Mouse (Mus musculus): ENCODE measurements around the gene Muc15. TPM values are rescaled to one million over a fixed set of nuclear protein-coding genes. Genes with fewer than 3 reads are reported as not detected.

Muc15 gene
- not detected in 2 replicates for polyA plus RNA-seq (2016; fragmentation: Nextera tagmentation; extraction: Ambion mirVana)

- Histone ChIP-seq H3K4me2 (replicated peaks) (no peak within 1 kb of the TSS), H3K4me1 (no peaks in the 10 kb centered on the region), H3K27ac (replicated peaks) (no peak within 1 kb of the TSS), H3K9ac (replicated peaks) (no peak within 1 kb of the TSS), H3K4me3 (no peak within 1 kb of the TSS), H3K9me3 (no peaks in the 10 kb centered on the region), H3K27me3 (no peaks in the 10 kb centered on the region), H3K36me3 (no peaks in the 10 kb centered on the region)
- ATAC-seq (ENCODE audit: low FRiP score, low read depth) = no peak
- 60% methylated on average over 3 of the region's 3 CpGs for WGBS
Observed at GRCm38 (mm10) chr2:110721290-110721753, at the start of gene Muc15. Gene Muc15, plus strand, starts transcription at chr2:110721340.

- H3K27me3 ChIP-seq = no peaks in the 10 kb centered on the region
- H3K4me3 ChIP-seq = no peak overlapping the region
- ATAC-seq (ENCODE audit: low FRiP score, low read depth) = no peak
- no peak overlapping the region for H3K27ac ChIP-seq (replicated peaks)
- 87% methylated on average over 3 of the region's 3 CpGs for WGBS
- no peak overlapping the region for H3K9ac ChIP-seq (replicated peaks)
- H3K9me3 ChIP-seq = no peaks in the 10 kb centered on the region
- H3K4me1 ChIP-seq = no peaks in the 10 kb centered on the region
- no peak overlapping the region for H3K4me2 ChIP-seq (replicated peaks)
- no peaks in the 10 kb centered on the region for H3K36me3 ChIP-seq
Observed at GRCm38 (mm10) chr2:110709436-110709835, 11.7 kb upstream of the Muc15 start.

GRCm38 (mm10) chr2:110710055-110710720 is 11.0 kb upstream of the Muc15 start:
- Histone ChIP-seq H3K9me3 (no peaks in the 10 kb centered on the region), H3K27ac (replicated peaks) (no peak overlapping the region), H3K27me3 (no peaks in the 10 kb centered on the region), H3K36me3 (no peaks in the 10 kb centered on the region), H3K4me3 (no peak overlapping the region), H3K4me1 (no peaks in the 10 kb centered on the region), H3K9ac (replicated peaks) (no peak overlapping the region), H3K4me2 (replicated peaks) (no peak overlapping the region)
- no peak for ATAC-seq (ENCODE audit: low FRiP score, low read depth)
- WGBS = 86% methylated on average over 10 of the region's 10 CpGs

- Histone ChIP-seq H3K9ac (replicated peaks) (no peak overlapping the region), H3K4me2 (replicated peaks) (no peak overlapping the region), H3K4me3 (no peak overlapping the region), H3K36me3 (no peaks in the 10 kb centered on the region), H3K4me1 (no peaks in the 10 kb centered on the region), H3K27ac (replicated peaks) (no peak overlapping the region), H3K27me3 (no peaks in the 10 kb centered on the region), H3K9me3 (no peaks in the 10 kb centered on the region)
- no peak for ATAC-seq (ENCODE audit: low FRiP score, low read depth)
Observed at GRCm38 (mm10) chr2:110719051-110719450, 2.1 kb upstream of the Muc15 start.

- H3K9ac ChIP-seq (replicated peaks) = no peak overlapping the region
- H3K4me3 ChIP-seq = no peak overlapping the region
- H3K36me3 ChIP-seq = no peaks in the 10 kb centered on the region
- 96% methylated on average over 1 of the region's 1 CpGs for WGBS
- no peak overlapping the region for H3K4me2 ChIP-seq (replicated peaks)
- no peaks in the 10 kb centered on the region for H3K27me3 ChIP-seq
- H3K9me3 ChIP-seq = no peaks in the 10 kb centered on the region
- ATAC-seq (ENCODE audit: low FRiP score, low read depth) = no peak
- H3K27ac ChIP-seq (replicated peaks) = no peak overlapping the region
- no peaks in the 10 kb centered on the region for H3K4me1 ChIP-seq
Observed at GRCm38 (mm10) chr2:110722208-110722607, 1.1 kb downstream of the Muc15 start.

GRCm38 (mm10) chr2:110726106-110726505 is 5.0 kb downstream of the Muc15 start:
- Histone ChIP-seq H3K27me3 (no peaks in the 10 kb centered on the region), H3K4me1 (no peaks in the 10 kb centered on the region), H3K36me3 (no peaks in the 10 kb centered on the region), H3K9ac (replicated peaks) (no peak overlapping the region), H3K27ac (replicated peaks) (no peak overlapping the region), H3K4me3 (no peak overlapping the region), H3K4me2 (replicated peaks) (no peak overlapping the region), H3K9me3 (no peaks in the 10 kb centered on the region)
- ATAC-seq (ENCODE audit: low FRiP score, low read depth) = no peak

GRCm38 (mm10) chr2:110737236-110737635 is 16.1 kb downstream of the Muc15 start:
- Histone ChIP-seq H3K27me3 (no peaks in the 10 kb centered on the region), H3K4me1 (no peaks in the 10 kb centered on the region), H3K9ac (replicated peaks) (no peak overlapping the region), H3K4me3 (no peak overlapping the region), H3K9me3 (no peaks in the 10 kb centered on the region), H3K36me3 (no peaks in the 10 kb centered on the region), H3K27ac (replicated peaks) (no peak overlapping the region), H3K4me2 (replicated peaks) (no peak overlapping the region)
- 87% methylated on average over 4 of the region's 4 CpGs for WGBS
- ATAC-seq (ENCODE audit: low FRiP score, low read depth) = no peak

- WGBS = 78% methylated on average over 2 of the region's 2 CpGs
- Histone ChIP-seq H3K4me3 (no peak overlapping the region), H3K4me2 (replicated peaks) (no peak overlapping the region), H3K27ac (replicated peaks) (no peak overlapping the region), H3K9me3 (no peaks in the 10 kb centered on the region), H3K27me3 (no peaks in the 10 kb centered on the region), H3K9ac (replicated peaks) (no peak overlapping the region), H3K36me3 (no peaks in the 10 kb centered on the region), H3K4me1 (no peaks in the 10 kb centered on the region)
- no peak for ATAC-seq (ENCODE audit: low FRiP score, low read depth)
Observed at GRCm38 (mm10) chr2:110737981-110738380, 16.8 kb downstream of the Muc15 start.

- H3K36me3 ChIP-seq = no peaks in the 10 kb centered on the region
- no peak overlapping the region for H3K4me3 ChIP-seq
- H3K27me3 ChIP-seq = no peaks in the 10 kb centered on the region
- H3K27ac ChIP-seq (replicated peaks) = no peak overlapping the region
- no peak for ATAC-seq (ENCODE audit: low FRiP score, low read depth)
- WGBS = 66% methylated on average over 1 of the region's 1 CpGs
- no peaks in the 10 kb centered on the region for H3K9me3 ChIP-seq
- no peak overlapping the region for H3K4me2 ChIP-seq (replicated peaks)
- H3K4me1 ChIP-seq = no peaks in the 10 kb centered on the region
- no peak overlapping the region for H3K9ac ChIP-seq (replicated peaks)
Observed at GRCm38 (mm10) chr2:110739781-110740180, 18.6 kb downstream of the Muc15 start.

GRCm38 (mm10) chr2:110740493-110740892 is 19.4 kb downstream of the Muc15 start:
- Histone ChIP-seq H3K27ac (replicated peaks) (no peak overlapping the region), H3K4me1 (no peaks in the 10 kb centered on the region), H3K9me3 (no peaks in the 10 kb centered on the region), H3K27me3 (no peaks in the 10 kb centered on the region), H3K36me3 (no peaks in the 10 kb centered on the region), H3K4me2 (replicated peaks) (no peak overlapping the region), H3K9ac (replicated peaks) (no peak overlapping the region), H3K4me3 (no peak overlapping the region)
- 47% methylated on average over 1 of the region's 1 CpGs for WGBS
- 0 out of 2 replicates have a peak, but pooled peaks have one; percentile 58 for ATAC-seq (ENCODE audit: low FRiP score, low read depth)

- Histone ChIP-seq H3K4me3 (no peak overlapping the region), H3K4me1 (no peaks in the 10 kb centered on the region), H3K9ac (replicated peaks) (no peak overlapping the region), H3K27ac (replicated peaks) (no peak overlapping the region), H3K9me3 (no peaks in the 10 kb centered on the region), H3K27me3 (no peaks in the 10 kb centered on the region), H3K4me2 (replicated peaks) (no peak overlapping the region), H3K36me3 (no peaks in the 10 kb centered on the region)
- 89% methylated on average over 2 of the region's 2 CpGs for WGBS
- no peak for ATAC-seq (ENCODE audit: low FRiP score, low read depth)
Observed at GRCm38 (mm10) chr2:110757556-110757955, 36.4 kb downstream of the Muc15 start.

GRCm38 (mm10) chr2:110759434-110759833 is 38.3 kb downstream of the Muc15 start:
- Histone ChIP-seq H3K9ac (replicated peaks) (no peak overlapping the region), H3K4me2 (replicated peaks) (no peak overlapping the region), H3K36me3 (no peaks in the 10 kb centered on the region), H3K4me1 (no peaks in the 10 kb centered on the region), H3K4me3 (no peak overlapping the region), H3K9me3 (no peaks in the 10 kb centered on the region), H3K27ac (replicated peaks) (no peak overlapping the region), H3K27me3 (no peaks in the 10 kb centered on the region)
- WGBS = 49% methylated on average over 2 of the region's 2 CpGs
- ATAC-seq (ENCODE audit: low FRiP score, low read depth) = no peak

- Histone ChIP-seq H3K9ac (replicated peaks) (no peak overlapping the region), H3K4me2 (replicated peaks) (no peak overlapping the region), H3K36me3 (no peaks in the 10 kb centered on the region), H3K27me3 (no peaks in the 10 kb centered on the region), H3K9me3 (no peaks in the 10 kb centered on the region), H3K4me1 (no peaks in the 10 kb centered on the region), H3K27ac (replicated peaks) (no peak overlapping the region), H3K4me3 (no peak overlapping the region)
- no peak for ATAC-seq (ENCODE audit: low FRiP score, low read depth)
- 84% methylated on average over 3 of the region's 3 CpGs for WGBS
Observed at GRCm38 (mm10) chr2:110787396-110787795, 66.3 kb downstream of the Muc15 start.
